ENCODE assay signal across 26 mouse cellular contexts in genomic region chr12:74363076-74363475, GRCm38 (mm10). TPM values are rescaled to one million over a fixed set of nuclear protein-coding genes. Genes with fewer than 3 reads are reported as not detected.
A peak's percentile ranks its signal among the peaks of the same experiment; 100 is the strongest.
DNase-seq lines count a peak whose midpoint lies in the region; ATAC-seq and TF ChIP-seq lines count a peak whose summit lies in the region.
"Had no signal": no experiment of that assay in that cellular context is flagged by ENCODE, and none has a peak within 500 bp of the region (broad histone marks: within the 10 kb centered on the region; RNA-seq: fewer than 3 reads in every experiment).

No protein-coding gene starts in this region.

- TF ChIP-seq POLR2A in thymus, adult 2 months (IDR thresholded peaks at IDR 0.05; ENCODE audit: control insufficient read depth, extremely low read depth, insufficient read depth, low read length, poor library complexity) = no peak

- TF ChIP-seq CTCF in hindbrain, postnatal 0 days (IDR thresholded peaks at IDR 0.05; ENCODE audit: low read depth) = no peak
- TF ChIP-seq CTCF in thymus, adult 2 months (IDR thresholded peaks at IDR 0.05; ENCODE audit: borderline replicate concordance, control insufficient read depth, extremely low read depth, insufficient read depth, low read length, poor library complexity) = no peak

- no peaks in the 10 kb centered on the region for H3K9me3 ChIP-seq in hindbrain, postnatal 0 days (ENCODE audit: low read length)
- no peaks in the 10 kb centered on the region for H3K9me3 ChIP-seq in hindbrain, embryonic 12.5 days (replicated peaks)
- no peaks in the 10 kb centered on the region for H3K9me3 ChIP-seq in heart, embryonic 12.5 days (replicated peaks)
- H3K9me3 ChIP-seq: embryonic facial prominence, embryonic 13.5 days; hindbrain, embryonic 15.5 days; limb, embryonic 13.5 days; stomach, embryonic 15.5 days had no signal

- intact Hi-C loops in left cerebral cortex, postnatal 14 days (cut with DNase I) = no loop called here

- H3K4me1 ChIP-seq in hindbrain, postnatal 0 days (ENCODE audit: insufficient read depth, low read length) = no peaks in the 10 kb centered on the region
- no peaks in the 10 kb centered on the region for H3K4me1 ChIP-seq in hindbrain, embryonic 12.5 days
- H3K4me1 ChIP-seq in thymus, adult 2 months (replicated peaks; ENCODE audit: control insufficient read depth, insufficient read depth, low read length) = no peaks in the 10 kb centered on the region
- H3K4me1 ChIP-seq in heart, embryonic 12.5 days (replicated peaks) = peaks cover 15% of the 10 kb centered on the region
- H3K4me1 ChIP-seq: hindbrain, embryonic 15.5 days; stomach, embryonic 15.5 days had no signal

- no peak overlapping the region for H3K9ac ChIP-seq in hindbrain, postnatal 0 days (replicated peaks; ENCODE audit: low read length)
- no peak overlapping the region for H3K9ac ChIP-seq in hindbrain, embryonic 12.5 days
- no peak overlapping the region for H3K9ac ChIP-seq in heart, embryonic 12.5 days
- H3K9ac ChIP-seq: embryonic facial prominence, embryonic 13.5 days; hindbrain, embryonic 15.5 days; limb, embryonic 13.5 days; stomach, embryonic 15.5 days had no signal

- H3K27me3 ChIP-seq in hindbrain, postnatal 0 days (ENCODE audit: insufficient read depth, low read length) = no peaks in the 10 kb centered on the region
- H3K27me3 ChIP-seq in hindbrain, embryonic 12.5 days = no peaks in the 10 kb centered on the region
- no peaks in the 10 kb centered on the region for H3K27me3 ChIP-seq in thymus, adult 2 months (ENCODE audit: control insufficient read depth, insufficient read depth, low read length)
- H3K27me3 ChIP-seq in heart, embryonic 12.5 days (replicated peaks) = no peaks in the 10 kb centered on the region
- H3K27me3 ChIP-seq: embryonic facial prominence, embryonic 13.5 days; hindbrain, embryonic 15.5 days; limb, embryonic 13.5 days; stomach, embryonic 15.5 days had no signal

- no peak for ATAC-seq in hindbrain, postnatal 0 days
- ATAC-seq in hindbrain, embryonic 12.5 days (ENCODE audit: low FRiP score) = no peak
- no peak for ATAC-seq in heart, embryonic 12.5 days (ENCODE audit: insufficient number of reproducible peaks, low FRiP score)
- ATAC-seq: activated CD4-positive, CD25-positive, alpha-beta regulatory T cell, adult 4 months; Patski had no signal

- no peak overlapping the region for H3K27ac ChIP-seq in hindbrain, postnatal 0 days
- H3K27ac ChIP-seq in hindbrain, embryonic 12.5 days = no peak overlapping the region
- H3K27ac ChIP-seq in thymus, adult 2 months (ENCODE audit: control insufficient read depth, insufficient read depth, low read length) = no peak overlapping the region
- no peak overlapping the region for H3K27ac ChIP-seq in heart, embryonic 12.5 days (ENCODE audit: poor library complexity, severe bottlenecking)
- H3K27ac ChIP-seq: embryonic facial prominence, embryonic 13.5 days; hindbrain, embryonic 15.5 days; limb, embryonic 13.5 days; stomach, embryonic 15.5 days had no signal

- H3K4me2 ChIP-seq in hindbrain, postnatal 0 days (ENCODE audit: low read depth, low read length) = no peak overlapping the region
- H3K4me2 ChIP-seq in hindbrain, embryonic 12.5 days (replicated peaks) = no peak overlapping the region
- no peak overlapping the region for H3K4me2 ChIP-seq in heart, embryonic 12.5 days
- H3K4me2 ChIP-seq: embryonic facial prominence, embryonic 13.5 days; heart, embryonic 11.5 days; hindbrain, embryonic 15.5 days; limb, embryonic 13.5 days; stomach, embryonic 15.5 days had no signal

- no peak overlapping the region for H3K4me3 ChIP-seq in hindbrain, postnatal 0 days (ENCODE audit: low read length)
- H3K4me3 ChIP-seq in hindbrain, embryonic 12.5 days = no peak overlapping the region
- no peak overlapping the region for H3K4me3 ChIP-seq in thymus, adult 2 months (ENCODE audit: control insufficient read depth, insufficient read depth, low read length)
- H3K4me3 ChIP-seq in heart, embryonic 12.5 days = no peak overlapping the region
- H3K4me3 ChIP-seq: embryonic facial prominence, embryonic 13.5 days; hindbrain, embryonic 15.5 days; limb, embryonic 13.5 days; stomach, embryonic 15.5 days had no signal

- H3K36me3 ChIP-seq in hindbrain, postnatal 0 days (ENCODE audit: insufficient read depth, low read length) = no peaks in the 10 kb centered on the region
- no peaks in the 10 kb centered on the region for H3K36me3 ChIP-seq in hindbrain, embryonic 12.5 days
- H3K36me3 ChIP-seq in thymus, adult 2 months (ENCODE audit: control insufficient read depth, insufficient read depth, low read length) = no peaks in the 10 kb centered on the region
- H3K36me3 ChIP-seq in heart, embryonic 12.5 days = no peaks in the 10 kb centered on the region
- H3K36me3 ChIP-seq: embryonic facial prominence, embryonic 13.5 days; hindbrain, embryonic 15.5 days; limb, embryonic 13.5 days; stomach, embryonic 15.5 days had no signal

- 60% methylated on average over 6 of the region's 6 CpGs for WGBS in hindbrain, postnatal 0 days
- 72% methylated on average over 6 of the region's 6 CpGs for WGBS in hindbrain, embryonic 12.5 days
- 95% methylated on average over 6 of the region's 6 CpGs for WGBS in thymus, adult 2 months
- WGBS in heart, embryonic 12.5 days = 79% methylated on average over 6 of the region's 6 CpGs

- peak; percentile 24 for DNase-seq in hindbrain, postnatal 0 days (ENCODE audit: low spot score)
- peak; percentile 16 to 55 for DNase-seq in frontal cortex, postnatal 36 days (ENCODE audit: low spot score in 2 of 2)
- DNase-seq in left cerebral cortex, postnatal 14 days (ENCODE audit: low spot score in 2 of 2) = peak; percentile 33 to 43
- DNase-seq in right cerebral cortex, postnatal 10 days (ENCODE audit: low spot score in 2 of 2) = peak; percentile 40 to 48
- DNase-seq in thymus, adult 2 months = no peak
- DNase-seq: adrenal gland, postnatal 36 days; cerebellum, adult 9-11 months; gastrocnemius, postnatal 10 days; kidney, adult 11 months; kidney, postnatal 14 days; lung, postnatal 10 days; spleen, adult 18-20 months had no signal

RNA-seq across cellular contexts. Expression of gene Gm11042, which starts 46.9 kb away (rescaled TPM):
- total RNA-seq in hindbrain, postnatal 0 days (2014; rRNA removed) = not detected in 2 replicates
- not detected in 2 replicates for polyA plus RNA-seq in hindbrain, postnatal 0 days (2015; fragmentation: Nextera tagmentation; extraction: Ambion mirVana)
- not detected in 2 replicates for polyA plus RNA-seq in hindbrain, embryonic 12.5 days (2016; fragmentation: Nextera tagmentation; extraction: Ambion mirVana)
- not detected for total RNA-seq in left cerebral cortex, postnatal 14 days (2021)
- not detected in 2 replicates for polyA plus RNA-seq in thymus, adult 2 months (2012; rRNA removed)
- not detected in 2 replicates for polyA plus RNA-seq in heart, embryonic 12.5 days (2016; fragmentation: Nextera tagmentation; extraction: Ambion mirVana)
- total RNA-seq: adrenal gland, postnatal 36 days; gastrocnemius, postnatal 10 days; heart, postnatal 25 days; megakaryocyte, adult 5-6 weeks had no signal
- polyA plus RNA-seq: activated CD4-positive, CD25-positive, alpha-beta regulatory T cell, adult 4 months; C2C12; embryonic facial prominence, embryonic 13.5 days; heart, embryonic 11.5 days; hindbrain, embryonic 15.5 days; limb, embryonic 13.5 days; liver, embryonic 16.5 days; neural tube, embryonic 11.5 days; Patski; stomach, embryonic 15.5 days had no signal
